Mouse (Mus musculus): ENCODE results near the gene Clec2i. TPM values are rescaled to one million over a fixed set of nuclear protein-coding genes. Genes with fewer than 3 reads are reported as not detected.
A peak's percentile ranks its signal among the peaks of the same experiment; 100 is the strongest.
"Not testable (repeated sequence)": the region's sequence is repeated elsewhere in the genome, so short reads cannot be mapped to it uniquely, and the experiment has no call there.

The Clec2i gene
- total and polyA plus RNA-seq, 3 experiments, result 38.5 to 104 (median 80.7) TPM

DNA sequence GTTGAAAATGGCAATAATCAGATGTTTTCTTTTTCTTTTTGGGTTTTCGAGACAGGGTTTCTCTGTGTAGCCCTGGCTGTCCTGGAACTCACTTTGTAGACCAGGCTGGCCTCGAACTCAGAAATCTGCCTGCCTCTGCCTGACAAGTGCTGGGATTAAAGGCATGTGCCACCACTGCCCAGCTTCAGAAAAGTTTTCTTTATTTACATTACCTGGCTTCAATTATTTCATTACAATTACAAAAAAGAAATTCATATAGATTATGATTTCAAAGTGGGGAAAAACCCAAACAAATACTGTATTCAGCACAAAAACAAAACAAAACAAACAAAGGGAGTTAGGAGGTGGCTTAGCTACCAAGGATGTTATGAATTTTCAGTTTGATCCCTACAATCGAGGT is 46.7 kb upstream of the Clec2i start:
- H3K4me2 ChIP-seq (ENCODE audit: insufficient read depth, low read depth, poor library complexity, severe bottlenecking); H3K27ac ChIP-seq (ENCODE audit: insufficient read depth, low read depth); H3K9me3 ChIP-seq (replicated peaks; ENCODE audit: low read length); H3K9ac ChIP-seq (ENCODE audit: insufficient read depth, low read depth); DNase-seq (ENCODE audit: extremely low read depth); dilution Hi-C loops (cut with MboI; ENCODE audit: extremely low pct_ligation_motif_present, extremely low pct_unique_long_range_greater_than_20kb, low sequenced_read_pairs); H3K36me3 ChIP-seq (replicated peaks in 1 of 2; ENCODE audit: control insufficient read depth in 1 of 2, insufficient read depth in 1 of 2, low read length in 1 of 2); H3K27me3 ChIP-seq (replicated peaks); H3K4me3 ChIP-seq (replicated peaks in 1 of 3; ENCODE audit: low read depth in 2 of 3, low read length in 2 of 3, poor library complexity in 1 of 3); H3K79me2 ChIP-seq (replicated peaks; ENCODE audit: control insufficient read depth, extremely low read depth, insufficient read depth, poor library complexity, severe bottlenecking): not testable (repeated sequence)
- peak; percentile 94 for TF ChIP-seq TBP (conservative IDR thresholded peaks at IDR 0.05; ENCODE audit: low read depth, low read length)
- in situ Hi-C loops (cut with MboI; ENCODE audit: low pct_ligation_motif_present, low pct_unique_long_range_greater_than_20kb, low sequenced_read_pairs), result loop anchor here (5.0 to 25.0 kb wide), 4 partner anchors 33 to 522 kb away; no protein-coding TSS in a partner anchor
- H3K4me1 ChIP-seq (ENCODE audit: control insufficient read depth in 1 of 2, insufficient read depth in 2 of 2), result peaks cover 5 to 44% of the 10 kb centered on the region in 2 experiments

- H3K4me1 ChIP-seq (ENCODE audit: control insufficient read depth in 1 of 2, insufficient read depth in 2 of 2), result peaks cover 3 to 36% of the 10 kb centered on the region in 2 experiments
- no peak overlapping the region for H3K4me3 ChIP-seq (replicated peaks in 1 of 3; ENCODE audit: low read depth in 2 of 3, low read length in 2 of 3, poor library complexity in 1 of 3)
- H3K4me2 ChIP-seq (ENCODE audit: insufficient read depth, low read depth, poor library complexity, severe bottlenecking), result peak overlapping the region; percentile 92; the same call in 1 of the 2 replicates
- H3K27ac ChIP-seq (ENCODE audit: insufficient read depth, low read depth), result no peak overlapping the region
- H3K9ac ChIP-seq (ENCODE audit: insufficient read depth, low read depth), result no peak overlapping the region
- in situ Hi-C loops (cut with MboI; ENCODE audit: low pct_ligation_motif_present, low pct_unique_long_range_greater_than_20kb, low sequenced_read_pairs), result loop anchor here (5.0 to 25.0 kb wide), 4 partner anchors 34 to 521 kb away; no protein-coding TSS in a partner anchor
- no peaks in the 10 kb centered on the region for H3K9me3 ChIP-seq (replicated peaks; ENCODE audit: low read length)
- TF ChIP-seq TCF12 (IDR thresholded peaks at IDR 0.05; ENCODE audit: low read depth, low read length) (no peak), TBP (conservative IDR thresholded peaks at IDR 0.05; ENCODE audit: low read depth, low read length) (no peak), ETS1 (conservative IDR thresholded peaks at IDR 0.05; ENCODE audit: low read depth, low read length) (no peak), RCOR1 (conservative IDR thresholded peaks at IDR 0.05; ENCODE audit: low read depth, low read length) (no peak), MAFK (IDR thresholded peaks at IDR 0.05; ENCODE audit: insufficient replicate concordance, low read length) (no peak)
- H3K36me3 ChIP-seq (replicated peaks in 1 of 2; ENCODE audit: control insufficient read depth in 1 of 2, insufficient read depth in 1 of 2, low read length in 1 of 2), result no peaks in the 10 kb centered on the region
- H3K79me2 ChIP-seq (replicated peaks; ENCODE audit: control insufficient read depth, extremely low read depth, insufficient read depth, poor library complexity, severe bottlenecking), result no peaks in the 10 kb centered on the region
- no peaks in the 10 kb centered on the region for H3K27me3 ChIP-seq (replicated peaks)
- dilution Hi-C loops (cut with MboI; ENCODE audit: extremely low pct_ligation_motif_present, extremely low pct_unique_long_range_greater_than_20kb, low sequenced_read_pairs), result no loop called here
- DNase-seq (ENCODE audit: extremely low read depth), result no peak
These were observed 45.9 kb upstream of the Clec2i start for GRCm38 (mm10) chr6:128841327-128842089.

GRCm38 (mm10) chr6:128842356-128842944 is 44.9 kb upstream of the Clec2i start:
- Histone ChIP-seq H3K79me2 (replicated peaks; ENCODE audit: control insufficient read depth, extremely low read depth, insufficient read depth, poor library complexity, severe bottlenecking) (no peaks in the 10 kb centered on the region; the same call in 1 of the 2 replicates), H3K9me3 (replicated peaks; ENCODE audit: low read length) (no peaks in the 10 kb centered on the region), H3K27ac (ENCODE audit: insufficient read depth, low read depth) (peak overlapping the region; percentile 76), H3K4me3 (replicated peaks in 1 of 3; ENCODE audit: low read depth in 2 of 3, low read length in 2 of 3, poor library complexity in 1 of 3) (peak overlapping the region; percentile 86 to 91 (median 88)), H3K36me3 (replicated peaks in 1 of 2; ENCODE audit: control insufficient read depth in 1 of 2, insufficient read depth in 1 of 2, low read length in 1 of 2) (peaks cover 8% of the 10 kb centered on the region in 2 experiments), H3K4me1 (ENCODE audit: control insufficient read depth in 1 of 2, insufficient read depth in 2 of 2) (peaks cover 3 to 29% of the 10 kb centered on the region in 2 experiments), H3K9ac (ENCODE audit: insufficient read depth, low read depth) (peak overlapping the region; percentile 66), H3K27me3 (replicated peaks) (no peaks in the 10 kb centered on the region), H3K4me2 (ENCODE audit: insufficient read depth, low read depth, poor library complexity, severe bottlenecking) (peak overlapping the region; percentile 92)
- DNase-seq (ENCODE audit: extremely low read depth), result no peak
- TF ChIP-seq MXI1 (IDR thresholded peaks at IDR 0.05; ENCODE audit: low read depth, low read length) (peak; percentile 44; the same call in 1 of the 2 replicates), SIN3A (IDR thresholded peaks at IDR 0.05; ENCODE audit: low read length) (no peak), JUND (conservative IDR thresholded peaks at IDR 0.05; ENCODE audit: low read depth, low read length) (no peak), BHLHE40 (IDR thresholded peaks at IDR 0.05; ENCODE audit: low read depth, low read length) (peak; percentile 41), PAX5 (IDR thresholded peaks at IDR 0.05; ENCODE audit: low read length) (no peak), CHD2 (IDR thresholded peaks at IDR 0.05; ENCODE audit: low read length) (0 out of 2 replicates have a peak, but pooled peaks have one; percentile 31), GABPA (IDR thresholded peaks at IDR 0.05; ENCODE audit: insufficient replicate concordance, low read depth, low read length) (no peak)
- dilution Hi-C loops (cut with MboI; ENCODE audit: extremely low pct_ligation_motif_present, extremely low pct_unique_long_range_greater_than_20kb, low sequenced_read_pairs) (no loop called here), in situ Hi-C loops (cut with MboI; ENCODE audit: low pct_ligation_motif_present, low pct_unique_long_range_greater_than_20kb, low sequenced_read_pairs) (loop anchor here (5.0 to 25.0 kb wide), 4 partner anchors 35 to 520 kb away; no protein-coding TSS in a partner anchor)

Data from CH12.LX (cell line).